Mouse (Mus musculus) embryonic facial prominence, embryonic 12.5 days (tissue): ENCODE results near the gene Comp. TPM values are rescaled to one million over a fixed set of nuclear protein-coding genes. Genes with fewer than 3 reads are reported as not detected.

Experiments
- ATAC-seq: fragments of 200-750 bp; cut with Nextera tagmentation; 2 replicates; pipeline ENCODE4 v1.8.0; 2017; ENCODE audit not compliant: insufficient number of reproducible peaks, insufficient read depth, low FRiP score, low TSS enrichment
- H3K27ac ChIP-seq: fragments of 300-500 bp; sonication (generic); 2 replicates; pipeline ENCODE4 v1.5.1; 2016; ENCODE audit warnings: mild to moderate bottlenecking
- H3K27me3 ChIP-seq: fragments of 300-500 bp; sonication (generic); 2 replicates; pipeline ENCODE4 v1.6.1; 2016; ENCODE audit warnings: mild to moderate bottlenecking, moderate library complexity
- H3K36me3 ChIP-seq: fragments of 300-500 bp; sonication (generic); 2 replicates; pipeline ENCODE4 v1.6.1; 2016; ENCODE audit warnings: mild to moderate bottlenecking
- H3K4me1 ChIP-seq: fragments of 300-500 bp; sonication (generic); 2 replicates; pipeline ENCODE4 v1.6.1; 2016
- H3K4me2 ChIP-seq: fragments of 300-500 bp; sonication (generic); replicated peaks from 2 replicates; pipeline ENCODE4 v1.6.1; 2016; ENCODE audit warnings: mild to moderate bottlenecking, moderate library complexity
- H3K4me3 ChIP-seq: fragments of 300-500 bp; sonication (generic); 2 replicates; pipeline ENCODE4 v1.5.1; 2016; ENCODE audit warnings: mild to moderate bottlenecking
- H3K9ac ChIP-seq: fragments of 300-500 bp; sonication (generic); 2 replicates; pipeline ENCODE4 v1.6.1; 2016; ENCODE audit warnings: mild to moderate bottlenecking, moderate library complexity
- H3K9me3 ChIP-seq: fragments of 300-500 bp; sonication (generic); 2 replicates; pipeline ENCODE4 v1.6.1; 2016; ENCODE audit warnings: mild to moderate bottlenecking, moderate library complexity
- WGBS: fragments of 180-500 bp; shearing (Covaris S2); methylation state at CpG from one replicate; pipeline ENCODE4 v1.1.7; 2016; 5-methylcytosine and 5-hydroxymethylcytosine counted together
- polyA plus RNA-seq: library from polyadenylated mRNA; unstranded; fragments of >200 nt; fragmentation: Nextera tagmentation; extraction: Ambion mirVana; gene quantifications from 2 replicates; pipeline ENCODE4 v1.2.1, GENCODE M21; 2016

Gene Comp
- polyA plus RNA-seq, 1 experiment from 2014 or later: 1.4 TPM

- no peak for ATAC-seq
Measured at GRCm38 (mm10) chr8:70421349-70422104, 48.2 kb downstream of the Comp start.

GRCm38 (mm10) chr8:70422722-70423121 is 49.4 kb downstream of the Comp start:
- Histone ChIP-seq H3K4me1 (peaks cover 27% of the 10 kb centered on the region), H3K36me3 (no peaks in the 10 kb centered on the region), H3K4me3 (no peak overlapping the region), H3K9ac (no peak overlapping the region), H3K4me2 (no peak overlapping the region), H3K27ac (peak overlapping the region; percentile 4; the same call in 1 of the 2 replicates), H3K27me3 (no peaks in the 10 kb centered on the region), H3K9me3 (no peaks in the 10 kb centered on the region)
- WGBS: 92% methylated on average over 2 of the region's 2 CpGs
- ATAC-seq: no peak

More at GRCm38 (mm10) chr8:70421349-70422104, 48.2 kb downstream of the Comp start:
- Histone ChIP-seq H3K9me3 (no peaks in the 10 kb centered on the region), H3K4me3 (no peak overlapping the region), H3K9ac (no peak overlapping the region), H3K36me3 (no peaks in the 10 kb centered on the region), H3K27me3 (no peaks in the 10 kb centered on the region), H3K4me1 (peaks cover 38% of the 10 kb centered on the region), H3K27ac (0 out of 2 replicates have a peak overlapping the region, but pooled peaks have one; percentile 17), H3K4me2 (no peak overlapping the region)
- WGBS: 79% methylated on average over 18 of the region's 18 CpGs

- Histone ChIP-seq H3K9me3 (no peaks in the 10 kb centered on the region), H3K27ac (no peak overlapping the region), H3K4me2 (no peak overlapping the region), H3K4me3 (no peak overlapping the region), H3K36me3 (peaks cover 3% of the 10 kb centered on the region; the same call in 1 of the 2 replicates), H3K9ac (no peak overlapping the region), H3K27me3 (no peaks in the 10 kb centered on the region), H3K4me1 (no peaks in the 10 kb centered on the region)
- WGBS: 89% methylated on average over 2 of the region's 2 CpGs
- no peak for ATAC-seq
Measured at GRCm38 (mm10) chr8:70426300-70426907, 53.0 kb downstream of the Comp start.

GRCm38 (mm10) chr8:70431213-70431612 is 57.9 kb downstream of the Comp start:
- Histone ChIP-seq H3K4me1 (no peaks in the 10 kb centered on the region), H3K27ac (no peak overlapping the region), H3K27me3 (no peaks in the 10 kb centered on the region), H3K4me2 (no peak overlapping the region), H3K9me3 (no peaks in the 10 kb centered on the region), H3K36me3 (peaks cover 3% of the 10 kb centered on the region; the same call in 1 of the 2 replicates), H3K9ac (no peak overlapping the region), H3K4me3 (no peak overlapping the region)
- no peak for ATAC-seq
- 96% methylated on average over 4 of the region's 4 CpGs for WGBS

Other genes starting within 250 kb of the Comp start
- 24.2 and 25.0 TPM in 2 replicates for gene Nr2c2ap, start 242.2 kb upstream of the Comp start, polyA plus RNA-seq
- gene Rfxank, start 234.4 kb upstream of the Comp start, polyA plus RNA-seq: 25.8 and 28.3 TPM in 2 replicates
- gene Borcs8, start 234.1 kb upstream of the Comp start, polyA plus RNA-seq: 46.5 and 46.7 TPM in 2 replicates
- 1.4 and 1.9 TPM in 2 replicates for gene Mef2b, start 233.8 kb upstream of the Comp start, polyA plus RNA-seq
- 65.9 and 72.0 TPM in 2 replicates for gene Tmem161a, start 201.2 kb upstream of the Comp start, polyA plus RNA-seq
- gene Slc25a42, start 161.3 kb upstream of the Comp start, polyA plus RNA-seq: 4.4 and 4.6 TPM in 2 replicates
- gene Sugp2, start 139.3 kb upstream of the Comp start, polyA plus RNA-seq: 47.5 and 54.0 TPM in 2 replicates
- 28.7 and 33.3 TPM in 2 replicates for gene Armc6, start 139.1 kb upstream of the Comp start, polyA plus RNA-seq
- 89.4 and 89.6 TPM in 2 replicates for gene Homer3, start 90.7 kb upstream of the Comp start, polyA plus RNA-seq
- 54.8 and 58.9 TPM in 2 replicates for gene Ddx49, start 71.1 kb upstream of the Comp start, polyA plus RNA-seq
- 267 and 295 TPM in 2 replicates for gene Cope, start 71.0 kb upstream of the Comp start, polyA plus RNA-seq
- 10.0 and 11.1 TPM in 2 replicates for gene Cers1, start 57.8 kb upstream of the Comp start, polyA plus RNA-seq
- gene Gdf1, start 43.7 kb upstream of the Comp start, polyA plus RNA-seq: 2.1 and 3.2 TPM in 2 replicates
- 33.7 and 36.0 TPM in 2 replicates for gene Upf1, start 20.3 kb upstream of the Comp start, polyA plus RNA-seq
- gene Crtc1, start 66.0 kb downstream of the Comp start, polyA plus RNA-seq: 22.1 and 24.1 TPM in 2 replicates
- 27.7 and 29.6 TPM in 2 replicates for gene Klhl26, start 103.4 kb downstream of the Comp start, polyA plus RNA-seq
- gene Tmem59l, start 113.8 kb downstream of the Comp start, polyA plus RNA-seq: 27.1 and 29.6 TPM in 2 replicates
- 70.1 and 74.4 TPM in 2 replicates for gene Crlf1, start 119.6 kb downstream of the Comp start, polyA plus RNA-seq
- gene Rex1bd, start 133.2 kb downstream of the Comp start, polyA plus RNA-seq: 145 and 146 TPM in 2 replicates
- 863 and 916 TPM in 2 replicates for gene Uba52, start 137.2 kb downstream of the Comp start, polyA plus RNA-seq
- gene Fkbp8, start 154.2 kb downstream of the Comp start, polyA plus RNA-seq: 306 and 327 TPM in 2 replicates
- gene Kxd1, start 154.4 kb downstream of the Comp start, polyA plus RNA-seq: 53.0 and 54.7 TPM in 2 replicates
- gene Ell, start 165.9 kb downstream of the Comp start, polyA plus RNA-seq: 19.1 TPM in 2 replicates
- gene Isyna1, start 220.8 kb downstream of the Comp start, polyA plus RNA-seq: 185 and 195 TPM in 2 replicates
- 134 and 142 TPM in 2 replicates for gene Ssbp4, start 235.3 kb downstream of the Comp start, polyA plus RNA-seq
- gene Lrrc25, start 242.6 kb downstream of the Comp start, polyA plus RNA-seq: 1.1 and 1.2 TPM in 2 replicates